Mouse (Mus musculus) ES-E14 (cell line): Measurements from ENCODE around the gene Cpne4. TPM values are rescaled to one million over a fixed set of nuclear protein-coding genes. Genes with fewer than 3 reads are reported as not detected.

ENCODE experiments used
- DNase-seq: peaks from one replicate; pipeline ENCODE4 v3.0.0-alpha.2; 2013; ENCODE audit warnings: low read depth, low spot score
- H3K27ac ChIP-seq: 2 replicates; pipeline ENCODE4 v1.5.1; 2012; ENCODE audit warnings: low read depth, mild to moderate bottlenecking, low read length, moderate library complexity, mixed read lengths; ENCODE audit not compliant: poor library complexity, insufficient read depth, severe bottlenecking
- H3K36me3 ChIP-seq: 2 replicates; pipeline ENCODE4 v1.6.1; 2012; ENCODE audit warnings: mild to moderate bottlenecking, low read length, moderate library complexity, mixed read lengths; ENCODE audit not compliant: control insufficient read depth, poor library complexity, insufficient read depth, severe bottlenecking
- H3K4me1 ChIP-seq, 2 experiments: fragments of 150-350 bp in 1 of 2; sonication (generic) in 1 of 2; 2 replicates each; pipeline ENCODE4 v1.6.1; 2012; ENCODE audit warnings: low read length in 2 of 2, mild to moderate bottlenecking in 1 of 2, mixed read lengths in 1 of 2; ENCODE audit not compliant: control insufficient read depth in 2 of 2, insufficient read depth in 2 of 2, poor library complexity in 1 of 2
- H3K4me3 ChIP-seq, 2 experiments: fragments of 150-350 bp in 1 of 2; sonication (generic) in 1 of 2; 2 replicates each; pipeline ENCODE4 v1.5.1; 2012; ENCODE audit warnings: low read length in 2 of 2, low read depth in 1 of 2, mild to moderate bottlenecking in 1 of 2, mixed read lengths in 1 of 2; ENCODE audit not compliant: insufficient read depth in 1 of 2, poor library complexity in 1 of 2, severe bottlenecking in 1 of 2
- H3K9ac ChIP-seq: 2 replicates; pipeline ENCODE4 v1.6.1; 2012; ENCODE audit warnings: low read depth, mild to moderate bottlenecking, low read length, mixed read lengths; ENCODE audit not compliant: poor library complexity, insufficient read depth, severe bottlenecking
- H3K9me3 ChIP-seq: fragments of 150-350 bp; sonication (generic); 2 replicates; pipeline ENCODE4 v1.6.1; 2012; ENCODE audit warnings: low read depth, mild to moderate bottlenecking, low read length; ENCODE audit not compliant: control insufficient read depth, insufficient read depth
- CHD2 ChIP-seq: IDR thresholded peaks from 2 replicates; pipeline ENCODE4 v1.6.1; 2014; ENCODE audit warnings: mild to moderate bottlenecking, low read depth, low read length, inconsistent platforms
- HCFC1 ChIP-seq: IDR thresholded peaks from 2 replicates; pipeline ENCODE4 v1.6.1; 2012; ENCODE audit warnings: low read length, inconsistent platforms, borderline replicate concordance; ENCODE audit not compliant: insufficient read depth
- MAFK ChIP-seq: IDR thresholded peaks from 2 replicates; pipeline ENCODE4 v1.6.1; 2014; ENCODE audit warnings: mild to moderate bottlenecking, low read depth, low read length, inconsistent platforms; ENCODE audit not compliant: insufficient read depth
- ZC3H11A ChIP-seq: IDR thresholded peaks from 2 replicates; pipeline ENCODE4 v1.6.1; 2012; ENCODE audit warnings: low read depth, mild to moderate bottlenecking, inconsistent platforms, low read length, borderline replicate concordance
- ZNF384 ChIP-seq: IDR thresholded peaks from 2 replicates; pipeline ENCODE4 v1.6.1; 2012; ENCODE audit warnings: low read depth, low read length, inconsistent platforms
- in situ Hi-C, 2 experiments: fragments of 600-800 bp; cut with MboI; formaldehyde crosslinking; loops; one replicate each; pipeline ENCODE4 v1.15.1; 2025; ENCODE audit warnings: low sequenced_read_pairs in 2 of 2, inconsistent platforms in 1 of 2; ENCODE audit not compliant: unreplicated experiment in 2 of 2
- total RNA-seq: library from RNA; depleted of rRNA; stranded (reverse); fragments of 300-350 nt; gene quantifications from 2 replicates; pipeline ENCODE4 v1.2.3, GENCODE M21; 2012

Gene Cpne4
- total RNA-seq, 1 experiment = 0.13 TPM

- Histone ChIP-seq H3K36me3 (no peaks in the 10 kb centered on the region), H3K4me3 (no peak overlapping the region), H3K27ac (no peak overlapping the region), H3K9me3 (no peaks in the 10 kb centered on the region), H3K9ac (no peak overlapping the region), H3K4me1 (no peaks in the 10 kb centered on the region)
- TF ChIP-seq CHD2 (no peak), ZC3H11A (no peak), MAFK (no peak), ZNF384 (no peak), HCFC1 (no peak)
- no peak for DNase-seq
- in situ Hi-C loops = no loop called here
Measured at GRCm38 (mm10) chr9:105028311-105028710, 481.2 kb downstream of the Cpne4 start.

GRCm38 (mm10) chr9:105032572-105032971 lies 485.5 kb downstream of the Cpne4 start:
- no peak for DNase-seq
- no peak for TF ChIP-seq CHD2
- TF ChIP-seq MAFK = no peak
- no peak for TF ChIP-seq HCFC1
- TF ChIP-seq ZC3H11A = no peak
- TF ChIP-seq ZNF384 = no peak
- H3K9ac ChIP-seq = no peak overlapping the region
- H3K9me3 ChIP-seq = no peaks in the 10 kb centered on the region
- H3K4me1 ChIP-seq = no peaks in the 10 kb centered on the region
- no peak overlapping the region for H3K27ac ChIP-seq
- in situ Hi-C loops = no loop called here
- H3K36me3 ChIP-seq = no peaks in the 10 kb centered on the region
- no peak overlapping the region for H3K4me3 ChIP-seq

- no peak for DNase-seq
- TF ChIP-seq ZC3H11A = no peak
- no peak for TF ChIP-seq MAFK
- TF ChIP-seq CHD2 = no peak
- no peak for TF ChIP-seq ZNF384
- TF ChIP-seq HCFC1 = no peak
- H3K4me1 ChIP-seq = no peaks in the 10 kb centered on the region
- H3K36me3 ChIP-seq = no peaks in the 10 kb centered on the region
- no peak overlapping the region for H3K27ac ChIP-seq
- H3K9me3 ChIP-seq = no peaks in the 10 kb centered on the region
- no peak overlapping the region for H3K4me3 ChIP-seq
- in situ Hi-C loops = no loop called here
- no peak overlapping the region for H3K9ac ChIP-seq
Measured at GRCm38 (mm10) chr9:105033641-105034040, 486.6 kb downstream of the Cpne4 start.

- Histone ChIP-seq H3K27ac (no peak overlapping the region), H3K9me3 (no peaks in the 10 kb centered on the region), H3K4me3 (no peak overlapping the region), H3K4me1 (no peaks in the 10 kb centered on the region), H3K9ac (no peak overlapping the region), H3K36me3 (no peaks in the 10 kb centered on the region)
- in situ Hi-C loops = no loop called here
- TF ChIP-seq CHD2 (no peak), ZC3H11A (no peak), HCFC1 (no peak), ZNF384 (no peak), MAFK (no peak)
- no peak for DNase-seq
Measured at GRCm38 (mm10) chr9:105037847-105038246, 490.8 kb downstream of the Cpne4 start.

- no peak for TF ChIP-seq CHD2
- TF ChIP-seq ZC3H11A = no peak
- no peak for TF ChIP-seq HCFC1
- no peak for TF ChIP-seq ZNF384
- no peak for TF ChIP-seq MAFK
- H3K9me3 ChIP-seq = no peaks in the 10 kb centered on the region
- no peak overlapping the region for H3K4me3 ChIP-seq
- no peak overlapping the region for H3K27ac ChIP-seq
- DNase-seq = no peak
- H3K4me1 ChIP-seq = no peaks in the 10 kb centered on the region
- in situ Hi-C loops = no loop called here
- no peaks in the 10 kb centered on the region for H3K36me3 ChIP-seq
- no peak overlapping the region for H3K9ac ChIP-seq
Measured at GRCm38 (mm10) chr9:105046014-105046413, 498.9 kb downstream of the Cpne4 start.
